21 mouse cellular contexts compared by ENCODE assay signal in the genomic region with DNA sequence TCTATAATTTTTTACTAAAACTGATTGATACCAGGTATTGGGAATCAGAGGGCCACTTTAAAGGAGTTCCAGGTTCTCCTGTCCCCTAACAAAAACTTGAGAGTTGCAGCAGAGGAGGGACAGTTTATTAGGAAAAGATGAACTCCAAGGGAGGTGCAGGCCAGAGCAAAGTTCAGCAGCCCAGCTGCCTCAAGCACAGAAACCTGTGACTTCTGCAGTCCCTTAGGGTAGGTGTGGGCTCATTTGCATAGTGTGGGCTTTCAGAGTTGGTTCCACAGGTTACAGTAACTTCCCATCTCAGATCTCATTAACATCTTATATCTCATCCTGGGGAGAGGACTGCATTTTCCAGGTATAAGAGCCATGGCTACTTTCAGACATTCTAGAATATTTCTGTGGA. TPM values are rescaled to one million over a fixed set of nuclear protein-coding genes. Genes with fewer than 3 reads are reported as not detected.
DNase-seq lines count a peak whose midpoint lies in the region; ATAC-seq and TF ChIP-seq lines count a peak whose summit lies in the region.
"Had no signal": no experiment of that assay in that cellular context is flagged by ENCODE, and none has a peak within 500 bp of the region (broad histone marks: within the 10 kb centered on the region; RNA-seq: fewer than 3 reads in every experiment).

No protein-coding gene starts in this region.

- H3K9me3 ChIP-seq in liver, postnatal 0 days (ENCODE audit: low read length): no peaks in the 10 kb centered on the region
- H3K9me3 ChIP-seq in kidney, embryonic 15.5 days (replicated peaks): peaks cover 6% of the 10 kb centered on the region; the same call in 1 of the 2 replicates
- H3K9me3 ChIP-seq in limb, embryonic 10.5 days (replicated peaks): no peaks in the 10 kb centered on the region
- H3K9me3 ChIP-seq: forebrain, embryonic 13.5 days had no signal

- no peaks in the 10 kb centered on the region for H3K36me3 ChIP-seq in liver, adult 2 months (ENCODE audit: control insufficient read depth, insufficient read depth, low read length)
- no peaks in the 10 kb centered on the region for H3K36me3 ChIP-seq in liver, postnatal 0 days (replicated peaks; ENCODE audit: insufficient read depth, low read length)
- H3K36me3 ChIP-seq in kidney, embryonic 15.5 days: 0 out of 2 replicates have a peak, but pooled peaks cover 4% of the 10 kb centered on the region
- H3K36me3 ChIP-seq in limb, embryonic 10.5 days: no peaks in the 10 kb centered on the region
- H3K36me3 ChIP-seq: embryonic facial prominence, embryonic 10.5 days; heart, embryonic 13.5 days had no signal

- H3K79me2 ChIP-seq in liver, adult 2 months (ENCODE audit: control insufficient read depth, insufficient read depth, low read length): no peaks in the 10 kb centered on the region

- H3K27ac ChIP-seq in liver, adult 2 months (replicated peaks; ENCODE audit: insufficient read depth, low read depth, low read length): peak overlapping the region; percentile 20; the same call in 1 of the 2 replicates
- no peak overlapping the region for H3K27ac ChIP-seq in liver, postnatal 0 days (ENCODE audit: low read depth)
- H3K27ac ChIP-seq in kidney, embryonic 15.5 days: peak overlapping the region; percentile 72; the same call in 1 of the 2 replicates
- H3K27ac ChIP-seq in limb, embryonic 10.5 days: no peak overlapping the region
- H3K27ac ChIP-seq: embryonic facial prominence, embryonic 10.5 days; forebrain, embryonic 13.5 days; heart, embryonic 13.5 days had no signal

- no peak for TF ChIP-seq CTCF in liver, adult 2 months (IDR thresholded peaks at IDR 0.05; ENCODE audit: low read depth, low read length)
- TF ChIP-seq CTCF in liver, postnatal 0 days (IDR thresholded peaks at IDR 0.05; ENCODE audit: low read depth): no peak

- H3K27me3 ChIP-seq in liver, adult 2 months (ENCODE audit: control insufficient read depth, insufficient read depth, low read length): no peaks in the 10 kb centered on the region
- H3K27me3 ChIP-seq in liver, postnatal 0 days (ENCODE audit: insufficient read depth, low read length): no peaks in the 10 kb centered on the region
- no peaks in the 10 kb centered on the region for H3K27me3 ChIP-seq in kidney, embryonic 15.5 days
- no peaks in the 10 kb centered on the region for H3K27me3 ChIP-seq in limb, embryonic 10.5 days (ENCODE audit: low read depth, poor library complexity, severe bottlenecking)
- H3K27me3 ChIP-seq: CH12.LX; forebrain, embryonic 13.5 days; heart, embryonic 13.5 days; Patski had no signal

- no peak for ATAC-seq in liver, postnatal 0 days
- ATAC-seq in kidney, embryonic 15.5 days (replicated peaks; ENCODE audit: low FRiP score): no peak
- ATAC-seq: forebrain, embryonic 13.5 days; forebrain, postnatal 0 days; Patski had no signal

- peaks cover 10% of the 10 kb centered on the region for H3K4me1 ChIP-seq in liver, adult 2 months (ENCODE audit: control insufficient read depth, insufficient read depth, low read length)
- no peaks in the 10 kb centered on the region for H3K4me1 ChIP-seq in liver, postnatal 0 days (ENCODE audit: insufficient read depth)
- no peaks in the 10 kb centered on the region for H3K4me1 ChIP-seq in kidney, embryonic 15.5 days
- H3K4me1 ChIP-seq in limb, embryonic 10.5 days: no peaks in the 10 kb centered on the region
- H3K4me1 ChIP-seq: embryonic facial prominence, embryonic 10.5 days; forebrain, embryonic 13.5 days; heart, embryonic 13.5 days had no signal

- H3K9ac ChIP-seq in liver, adult 2 months (ENCODE audit: low read depth, low read length): no peak overlapping the region
- H3K9ac ChIP-seq in liver, postnatal 0 days (replicated peaks): no peak overlapping the region
- H3K9ac ChIP-seq in kidney, embryonic 15.5 days: no peak overlapping the region
- H3K9ac ChIP-seq: forebrain, embryonic 13.5 days; forebrain, postnatal 0 days; heart, embryonic 13.5 days had no signal

- no peak overlapping the region for H3K4me2 ChIP-seq in liver, postnatal 0 days (ENCODE audit: low read depth, low read length)
- peak overlapping the region; percentile 26 for H3K4me2 ChIP-seq in kidney, embryonic 15.5 days
- H3K4me2 ChIP-seq: forebrain, embryonic 13.5 days; heart, embryonic 13.5 days had no signal

- H3K4me3 ChIP-seq in liver, adult 2 months (ENCODE audit: insufficient read depth, low read depth, low read length): no peak overlapping the region
- H3K4me3 ChIP-seq in liver, postnatal 0 days (ENCODE audit: low read depth, low read length): no peak overlapping the region
- H3K4me3 ChIP-seq in kidney, embryonic 15.5 days (replicated peaks): no peak overlapping the region
- no peak overlapping the region for H3K4me3 ChIP-seq in limb, embryonic 10.5 days
- H3K4me3 ChIP-seq: embryonic facial prominence, embryonic 10.5 days; forebrain, embryonic 13.5 days; heart, embryonic 13.5 days had no signal

- no peak for TF ChIP-seq EP300 in liver, postnatal 0 days (IDR thresholded peaks at IDR 0.05; ENCODE audit: low read depth)

- peak; percentile 44 for DNase-seq in liver, adult 2 months (ENCODE audit: extremely low read depth, low read depth, low spot score)
- no peak for DNase-seq in liver, postnatal 0 days
- DNase-seq in kidney, postnatal 14 days: peak; percentile 61
- DNase-seq in yolk sac, embryonic 10.5 days (ENCODE audit: low spot score): peak; percentile 27
- no peak for DNase-seq in limb, embryonic 10.5 days (ENCODE audit: low spot score)
- DNase-seq in cerebellum, adult 9-10 months: no peak
- DNase-seq in spleen, postnatal 14 days (ENCODE audit: low spot score in 2 of 2): no peak
- DNase-seq: adrenal gland, adult 2 months; adrenal gland, postnatal 25 days; cerebellum, adult 18-20 months; cerebellum, postnatal 10 days; gastrocnemius, postnatal 14 days; heart, postnatal 36 days had no signal

- no peak for TF ChIP-seq POLR2A in liver, adult 2 months (IDR thresholded peaks at IDR 0.05; ENCODE audit: extremely low read depth, insufficient read depth, low read length)

RNA-seq across cellular contexts. Expression of a gene that starts 1.0 kb away (rescaled TPM):
- total RNA-seq in liver, adult 2 months (2014; rRNA removed): 2,678 and 3,000 TPM in 2 replicates
- polyA plus RNA-seq in liver, adult 2 months (2012; rRNA removed): 1,138 and 1,579 TPM in 2 replicates
- 1,479 and 1,508 TPM in 2 replicates for polyA plus RNA-seq in liver, postnatal 0 days (2015; fragmentation: Nextera tagmentation; extraction: Ambion mirVana)
- 228 and 229 TPM in 2 replicates for polyA plus RNA-seq in kidney, embryonic 15.5 days (2015; fragmentation: Nextera tagmentation; extraction: Ambion mirVana)
- polyA plus RNA-seq in limb, embryonic 10.5 days (2016; fragmentation: Nextera tagmentation; extraction: Ambion mirVana): 138 TPM in 2 replicates

RNA-seq across cellular contexts. Expression of a gene that starts 21.5 kb away (rescaled TPM):
- 141 and 149 TPM in 2 replicates for total RNA-seq in liver, adult 2 months (2014; rRNA removed)
- polyA plus RNA-seq in liver, adult 2 months (2012; rRNA removed): 203 and 264 TPM in 2 replicates
- 94.6 and 99.9 TPM in 2 replicates for polyA plus RNA-seq in liver, postnatal 0 days (2015; fragmentation: Nextera tagmentation; extraction: Ambion mirVana)
- 36.4 and 37.2 TPM in 2 replicates for polyA plus RNA-seq in kidney, embryonic 15.5 days (2015; fragmentation: Nextera tagmentation; extraction: Ambion mirVana)
- 31.2 and 32.9 TPM in 2 replicates for polyA plus RNA-seq in limb, embryonic 10.5 days (2016; fragmentation: Nextera tagmentation; extraction: Ambion mirVana)

RNA-seq across cellular contexts. Expression of a gene that starts 47.5 kb away (rescaled TPM):
- 1.9 and 2.7 TPM in 2 replicates for total RNA-seq in liver, adult 2 months (2014; rRNA removed)
- polyA plus RNA-seq in liver, adult 2 months (2012; rRNA removed): 2.9 and 3.8 TPM in 2 replicates
- polyA plus RNA-seq in liver, postnatal 0 days (2015; fragmentation: Nextera tagmentation; extraction: Ambion mirVana): 0.34 and 0.43 TPM in 2 replicates
- polyA plus RNA-seq in kidney, embryonic 15.5 days (2015; fragmentation: Nextera tagmentation; extraction: Ambion mirVana): 0.53 and 1.1 TPM in 2 replicates
- 0.16 and 0.33 TPM in 2 replicates for polyA plus RNA-seq in limb, embryonic 10.5 days (2016; fragmentation: Nextera tagmentation; extraction: Ambion mirVana)
- total RNA-seq: granulocyte monocyte progenitor cell, adult 5-6 weeks had no signal

Comparison
In these comparisons a context has a peak if more than half of its experiments do, and no peak if none do; other contexts are left out.
1. DNase-seq: peak in liver, adult 2 months (single experiment), kidney, postnatal 14 days (single experiment) and yolk sac, embryonic 10.5 days (single experiment); none in liver, postnatal 0 days (single experiment), limb, embryonic 10.5 days (single experiment), cerebellum, adult 9-10 months (single experiment) and spleen, postnatal 14 days (0 of 2).
2. H3K27ac ChIP-seq: peak in liver, adult 2 months (single experiment) and kidney, embryonic 15.5 days (single experiment); none in liver, postnatal 0 days (single experiment) and limb, embryonic 10.5 days (single experiment).